Mouse (Mus musculus) layer of hippocampus, postnatal 10 days (tissue): ENCODE data around the gene Atp5c1. TPM values are rescaled to one million over a fixed set of nuclear protein-coding genes. Genes with fewer than 3 reads are reported as not detected.
A peak's percentile ranks its signal among the peaks of the same experiment; 100 is the strongest.

Experiments
- DNase-seq, 2 experiments: peaks; one replicate each; pipeline ENCODE4 v3.0.0; 2021; ENCODE audit warnings: low spot score in 2 of 2
- total RNA-seq, 2 experiments: library from RNA; stranded (reverse); gene quantifications; 2 replicates each; pipeline ENCODE4 v1.2.3; 2021

Atp5c1 gene
- total RNA-seq, 2 experiments from 2014 or later = 281 to 321 TPM

GRCm38 (mm10) chr2:10051996-10052395 lies 28.3 kb downstream of the Atp5c1 start:
- DNase-seq = no peak

GRCm38 (mm10) chr2:10050878-10051277 lies 29.4 kb downstream of the Atp5c1 start:
- no peak for DNase-seq

- no peak for DNase-seq
Measured at GRCm38 (mm10) chr2:10049456-10049855, 30.9 kb downstream of the Atp5c1 start.

GRCm38 (mm10) chr2:10048461-10048860 lies 31.8 kb downstream of the Atp5c1 start, which contains the start of gene Taf3:
Taf3 (minus strand) TSS chr2:10048596.
- peak; percentile 92 to 96 for DNase-seq

- DNase-seq = peak; percentile 31 to 44
Measured at GRCm38 (mm10) chr2:10047758-10048436, 32.4 kb downstream of the Atp5c1 start.

GRCm38 (mm10) chr2:10034976-10035375 lies 45.3 kb downstream of the Atp5c1 start:
- no peak for DNase-seq

GRCm38 (mm10) chr2:10033684-10034083 lies 46.6 kb downstream of the Atp5c1 start:
- DNase-seq = no peak

- no peak for DNase-seq
Measured at GRCm38 (mm10) chr2:10029755-10030154, 50.6 kb downstream of the Atp5c1 start.

GRCm38 (mm10) chr2:10024264-10024663 lies 56.0 kb downstream of the Atp5c1 start:
- DNase-seq = no peak

- no peak for DNase-seq
Measured at GRCm38 (mm10) chr2:10021296-10021695, 59.0 kb downstream of the Atp5c1 start.

GRCm38 (mm10) chr2:10014951-10015635 lies 65.2 kb downstream of the Atp5c1 start:
- no peak for DNase-seq

GRCm38 (mm10) chr2:10010263-10010909 lies 69.9 kb downstream of the Atp5c1 start:
- peak; percentile 19 to 44 for DNase-seq

- no peak for DNase-seq
Measured at GRCm38 (mm10) chr2:10009671-10010254, 70.5 kb downstream of the Atp5c1 start.

- no peak for DNase-seq
Measured at GRCm38 (mm10) chr2:10008593-10008992, 71.7 kb downstream of the Atp5c1 start.

Other genes starting within 250 kb of the Atp5c1 start
- not detected for gene 4930412O13Rik, start 199.3 kb downstream of the Atp5c1 start, total RNA-seq
- gene 9230102O04Rik, start 191.0 kb downstream of the Atp5c1 start, total RNA-seq = not detected
- gene Gata3, start 190.5 kb downstream of the Atp5c1 start, total RNA-seq = 1 to 10 TPM in 1 of 2 experiments, under 1 TPM in 1; 0.78 to 1.1 TPM
- gene Taf3, start 31.9 kb downstream of the Atp5c1 start, total RNA-seq = 10 to 100 TPM; 10.5 to 11.4 TPM
- 10 to 100 TPM; 13.3 to 15.3 TPM for gene Kin, start 83 bp upstream of the Atp5c1 start, total RNA-seq
- 1 to 10 TPM; 2.1 to 2.7 TPM for gene Itih2, start 50.9 kb upstream of the Atp5c1 start, total RNA-seq
- gene Itih5, start 73.1 kb upstream of the Atp5c1 start, total RNA-seq = 10 to 100 TPM; 12.6 to 14.8 TPM